Comparison of ENCODE assay signal across 21 mouse cellular contexts in the genomic region with DNA sequence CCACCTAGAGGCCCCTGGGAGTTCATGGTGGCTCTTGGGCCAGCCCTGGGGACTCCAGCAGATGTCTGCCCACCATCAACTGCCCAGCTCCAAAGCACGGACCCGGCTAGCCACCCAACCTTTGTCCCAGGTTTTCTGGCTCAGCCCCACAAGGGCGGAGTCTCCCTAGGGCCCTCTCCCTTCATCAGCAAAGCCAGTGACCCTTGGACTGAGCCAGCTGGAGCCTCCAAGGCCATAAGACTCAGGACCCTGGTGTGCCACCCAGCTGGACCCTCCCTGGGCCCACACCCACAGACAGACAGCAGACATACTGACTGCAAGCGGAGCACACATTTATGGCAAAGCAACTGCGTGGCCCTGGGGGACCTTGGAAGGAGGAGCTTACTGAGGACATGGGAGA. TPM values are rescaled to one million over a fixed set of nuclear protein-coding genes. Genes with fewer than 3 reads are reported as not detected.
DNase-seq lines count a peak whose midpoint lies in the region; ATAC-seq lines count a peak whose summit lies in the region.
"Had no signal": no experiment of that assay in that cellular context is flagged by ENCODE, and none has a peak within 500 bp of the region (broad histone marks: within the 10 kb centered on the region; RNA-seq: fewer than 3 reads in every experiment).

No protein-coding gene starts in this region.

- WGBS in midbrain, embryonic 11.5 days, result 49% methylated on average over 5 of the region's 5 CpGs
- WGBS in midbrain, embryonic 16.5 days, result 53% methylated on average over 5 of the region's 5 CpGs
- WGBS in kidney, embryonic 14.5 days, result 57% methylated on average over 5 of the region's 5 CpGs
- WGBS in liver, embryonic 12.5 days (ENCODE audit: insufficient replicate concordance), result 48% methylated on average over 5 of the region's 5 CpGs
- WGBS in forebrain, embryonic 14.5 days, result 53% methylated on average over 5 of the region's 5 CpGs

- peaks cover 14% of the 10 kb centered on the region for H3K4me1 ChIP-seq in midbrain, embryonic 11.5 days (ENCODE audit: control insufficient read depth, insufficient read depth, low read length)
- peaks cover 19% of the 10 kb centered on the region for H3K4me1 ChIP-seq in midbrain, embryonic 16.5 days (ENCODE audit: control insufficient read depth, insufficient read depth, low read length)
- peaks cover 54% of the 10 kb centered on the region for H3K4me1 ChIP-seq in kidney, embryonic 14.5 days (ENCODE audit: control insufficient read depth, insufficient read depth, low read length)
- H3K4me1 ChIP-seq in liver, embryonic 12.5 days, result peaks cover 32% of the 10 kb centered on the region
- H3K4me1 ChIP-seq in forebrain, embryonic 14.5 days (ENCODE audit: control insufficient read depth, insufficient read depth, low read length), result peaks cover 9% of the 10 kb centered on the region; the same call in 1 of the 2 replicates

- H3K27ac ChIP-seq in midbrain, embryonic 11.5 days (ENCODE audit: low read depth, low read length), result no peak overlapping the region
- H3K27ac ChIP-seq in midbrain, embryonic 16.5 days (ENCODE audit: low read length), result no peak overlapping the region
- no peak overlapping the region for H3K27ac ChIP-seq in kidney, embryonic 14.5 days (ENCODE audit: low read depth, low read length)
- no peak overlapping the region for H3K27ac ChIP-seq in liver, embryonic 12.5 days
- no peak overlapping the region for H3K27ac ChIP-seq in forebrain, embryonic 14.5 days (ENCODE audit: low read depth, low read length)
- H3K27ac ChIP-seq: midbrain, embryonic 13.5 days had no signal

- no peak overlapping the region for H3K4me2 ChIP-seq in midbrain, embryonic 11.5 days
- H3K4me2 ChIP-seq in midbrain, embryonic 16.5 days (ENCODE audit: low read length), result no peak overlapping the region
- H3K4me2 ChIP-seq in kidney, embryonic 14.5 days (replicated peaks; ENCODE audit: low read depth, low read length), result peak overlapping the region; percentile 26; the same call in 1 of the 2 replicates
- H3K4me2 ChIP-seq in liver, embryonic 12.5 days, result peak overlapping the region; percentile 19
- no peak overlapping the region for H3K4me2 ChIP-seq in forebrain, embryonic 14.5 days (ENCODE audit: low read length)
- H3K4me2 ChIP-seq: midbrain, embryonic 13.5 days had no signal

- no peak for ATAC-seq in midbrain, embryonic 11.5 days (ENCODE audit: low FRiP score)
- no peak for ATAC-seq in midbrain, embryonic 16.5 days
- ATAC-seq in kidney, embryonic 14.5 days (ENCODE audit: low FRiP score, low TSS enrichment), result no peak
- ATAC-seq in liver, embryonic 12.5 days, result 0 out of 2 replicates have a peak, but pooled peaks have one; percentile 3
- no peak for ATAC-seq in megakaryocyte progenitor cell, adult 5-6 weeks (replicated peaks; ENCODE audit: poor library complexity)
- no peak for ATAC-seq in forebrain, embryonic 14.5 days
- ATAC-seq: forebrain, embryonic 16.5 days; hindbrain, embryonic 16.5 days; midbrain, embryonic 13.5 days had no signal

- intact Hi-C loops in left cerebral cortex, postnatal 36 days (cut with DNase I), result no loop called here

- H3K27me3 ChIP-seq in midbrain, embryonic 11.5 days (ENCODE audit: control insufficient read depth, insufficient read depth, low read length), result peaks cover 100% of the 10 kb centered on the region
- H3K27me3 ChIP-seq in midbrain, embryonic 16.5 days (ENCODE audit: control insufficient read depth, insufficient read depth, low read depth, low read length), result peaks cover 93% of the 10 kb centered on the region
- H3K27me3 ChIP-seq in kidney, embryonic 14.5 days (ENCODE audit: control insufficient read depth, insufficient read depth, low read length), result peaks cover 96% of the 10 kb centered on the region
- H3K27me3 ChIP-seq in liver, embryonic 12.5 days (replicated peaks), result peaks cover 100% of the 10 kb centered on the region
- peaks cover 96% of the 10 kb centered on the region for H3K27me3 ChIP-seq in forebrain, embryonic 14.5 days (replicated peaks; ENCODE audit: control insufficient read depth, insufficient read depth, low read length)

- peak; percentile 79 for DNase-seq in midbrain, embryonic 11.5 days (ENCODE audit: low spot score, missing footprints)
- no peak for DNase-seq in T-cell, adult 2 months (ENCODE audit: low spot score)
- no peak for DNase-seq in left cerebral cortex, postnatal 36 days (ENCODE audit: low spot score in 2 of 2)
- no peak for DNase-seq in forebrain, embryonic 14.5 days (ENCODE audit: low spot score)
- DNase-seq: adrenal gland, postnatal 14 days; cerebellum, adult 9-10 months; gastrocnemius, postnatal 14 days; heart, postnatal 14 days; lung, postnatal 14 days had no signal

- no peaks in the 10 kb centered on the region for H3K9me3 ChIP-seq in midbrain, embryonic 11.5 days (ENCODE audit: control insufficient read depth, low read length)
- no peaks in the 10 kb centered on the region for H3K9me3 ChIP-seq in midbrain, embryonic 16.5 days (replicated peaks; ENCODE audit: control insufficient read depth, low read length, poor library complexity, severe bottlenecking)
- H3K9me3 ChIP-seq in kidney, embryonic 14.5 days (ENCODE audit: control insufficient read depth, low read length), result no peaks in the 10 kb centered on the region
- no peaks in the 10 kb centered on the region for H3K9me3 ChIP-seq in liver, embryonic 12.5 days (replicated peaks)
- no peaks in the 10 kb centered on the region for H3K9me3 ChIP-seq in forebrain, embryonic 14.5 days (replicated peaks; ENCODE audit: control insufficient read depth, low read length)
- H3K9me3 ChIP-seq: heart, embryonic 10.5 days; midbrain, embryonic 13.5 days had no signal

- no peak overlapping the region for H3K4me3 ChIP-seq in midbrain, embryonic 11.5 days (ENCODE audit: low read depth, low read length)
- no peak overlapping the region for H3K4me3 ChIP-seq in midbrain, embryonic 16.5 days (ENCODE audit: low read depth, low read length)
- no peak overlapping the region for H3K4me3 ChIP-seq in kidney, embryonic 14.5 days (ENCODE audit: low read length)
- H3K4me3 ChIP-seq in liver, embryonic 12.5 days, result no peak overlapping the region
- H3K4me3 ChIP-seq in forebrain, embryonic 14.5 days (ENCODE audit: low read depth, low read length), result no peak overlapping the region
- H3K4me3 ChIP-seq: midbrain, embryonic 13.5 days had no signal

- H3K9ac ChIP-seq in midbrain, embryonic 11.5 days (ENCODE audit: low read length), result no peak overlapping the region
- no peak overlapping the region for H3K9ac ChIP-seq in midbrain, embryonic 16.5 days (ENCODE audit: low read depth, low read length)
- H3K9ac ChIP-seq in kidney, embryonic 14.5 days (ENCODE audit: low read depth, low read length), result no peak overlapping the region
- H3K9ac ChIP-seq in liver, embryonic 12.5 days, result no peak overlapping the region
- H3K9ac ChIP-seq in forebrain, embryonic 14.5 days (ENCODE audit: low read length), result no peak overlapping the region
- H3K9ac ChIP-seq: midbrain, embryonic 13.5 days had no signal

- H3K36me3 ChIP-seq in midbrain, embryonic 11.5 days (ENCODE audit: control insufficient read depth, insufficient read depth, low read length), result no peaks in the 10 kb centered on the region
- no peaks in the 10 kb centered on the region for H3K36me3 ChIP-seq in midbrain, embryonic 16.5 days (ENCODE audit: control insufficient read depth, insufficient read depth, low read length)
- H3K36me3 ChIP-seq in kidney, embryonic 14.5 days (ENCODE audit: control insufficient read depth, insufficient read depth, low read length), result no peaks in the 10 kb centered on the region
- no peaks in the 10 kb centered on the region for H3K36me3 ChIP-seq in liver, embryonic 12.5 days
- H3K36me3 ChIP-seq in forebrain, embryonic 14.5 days (ENCODE audit: control insufficient read depth, insufficient read depth, low read length), result no peaks in the 10 kb centered on the region
- H3K36me3 ChIP-seq: heart, embryonic 10.5 days; midbrain, embryonic 13.5 days had no signal

RNA-seq across cellular contexts. Expression of gene Tnfrsf25, which starts 13.1 kb away (rescaled TPM):
- polyA plus RNA-seq in midbrain, embryonic 11.5 days (2014; fragmentation: Nextera tagmentation; extraction: Ambion mirVana), result 0.28 and 0.31 TPM in 2 replicates
- 0.37 and 0.83 TPM in 2 replicates for polyA plus RNA-seq in midbrain, embryonic 16.5 days (2015; fragmentation: Nextera tagmentation; extraction: Ambion mirVana)
- polyA plus RNA-seq in kidney, embryonic 14.5 days (2014; fragmentation: Nextera tagmentation; extraction: Ambion mirVana), result 0.57 and 1.9 TPM in 2 replicates
- polyA plus RNA-seq in liver, embryonic 12.5 days (2016; fragmentation: Nextera tagmentation; extraction: Ambion mirVana), result 0.74 and 0.87 TPM in 2 replicates
- total RNA-seq in left cerebral cortex, postnatal 36 days (2021), result 10 to 100 TPM in 1 of 2 experiments, 1 to 10 TPM in 1; 8.7 to 10.1 TPM
- 1.5 TPM in 1 of 2 replicates, not detected in the other for total RNA-seq in megakaryocyte progenitor cell, adult 5-6 weeks (2015)
- 0.10 TPM in 1 of 2 replicates, not detected in the other for total RNA-seq in megakaryocyte progenitor cell, adult 5-6 weeks (2017)
- polyA plus RNA-seq in forebrain, embryonic 14.5 days (2014; fragmentation: Nextera tagmentation; extraction: Ambion mirVana), result 0.62 and 1.3 TPM in 2 replicates

RNA-seq across cellular contexts. Expression of gene Espn, which starts 23.4 kb away (rescaled TPM):
- polyA plus RNA-seq in midbrain, embryonic 11.5 days (2014; fragmentation: Nextera tagmentation; extraction: Ambion mirVana), result 0.33 and 0.61 TPM in 2 replicates
- 0.14 and 0.25 TPM in 2 replicates for polyA plus RNA-seq in midbrain, embryonic 16.5 days (2015; fragmentation: Nextera tagmentation; extraction: Ambion mirVana)
- polyA plus RNA-seq in kidney, embryonic 14.5 days (2014; fragmentation: Nextera tagmentation; extraction: Ambion mirVana), result 36.1 and 36.3 TPM in 2 replicates
- 2.6 and 2.9 TPM in 2 replicates for polyA plus RNA-seq in liver, embryonic 12.5 days (2016; fragmentation: Nextera tagmentation; extraction: Ambion mirVana)
- total RNA-seq in left cerebral cortex, postnatal 36 days (2021), result 1 to 10 TPM; 1.4 to 2.0 TPM
- 1.1 and 1.3 TPM in 2 replicates for total RNA-seq in megakaryocyte progenitor cell, adult 5-6 weeks (2015)
- 0.91 TPM in 1 of 2 replicates, not detected in the other for total RNA-seq in megakaryocyte progenitor cell, adult 5-6 weeks (2017)
- 0.19 TPM in 1 of 2 replicates, not detected in the other for polyA plus RNA-seq in forebrain, embryonic 14.5 days (2014; fragmentation: Nextera tagmentation; extraction: Ambion mirVana)

RNA-seq across cellular contexts. Expression of gene Hes2, which starts 29.9 kb away (rescaled TPM):
- 1.0 and 1.4 TPM in 2 replicates for polyA plus RNA-seq in midbrain, embryonic 11.5 days (2014; fragmentation: Nextera tagmentation; extraction: Ambion mirVana)
- not detected in 2 replicates for polyA plus RNA-seq in midbrain, embryonic 16.5 days (2015; fragmentation: Nextera tagmentation; extraction: Ambion mirVana)
- polyA plus RNA-seq in kidney, embryonic 14.5 days (2014; fragmentation: Nextera tagmentation; extraction: Ambion mirVana), result not detected in 2 replicates
- 0.05 TPM in 1 of 2 replicates, not detected in the other for polyA plus RNA-seq in liver, embryonic 12.5 days (2016; fragmentation: Nextera tagmentation; extraction: Ambion mirVana)
- total RNA-seq in left cerebral cortex, postnatal 36 days (2021), result not detected
- total RNA-seq in megakaryocyte progenitor cell, adult 5-6 weeks (2015), result not detected in 2 replicates
- not detected in 2 replicates for total RNA-seq in megakaryocyte progenitor cell, adult 5-6 weeks (2017)
- polyA plus RNA-seq in forebrain, embryonic 14.5 days (2014; fragmentation: Nextera tagmentation; extraction: Ambion mirVana), result not detected in 2 replicates
- total RNA-seq: adrenal gland, postnatal 14 days; gastrocnemius, postnatal 14 days; heart, postnatal 14 days; layer of hippocampus, adult 8-10 months; left cerebral cortex, adult 8-10 months; MEL had no signal
- polyA plus RNA-seq: C2C12; forebrain, embryonic 16.5 days; heart, embryonic 10.5 days; hindbrain, embryonic 16.5 days had no signal

RNA-seq across cellular contexts. Expression of gene Acot7, which starts 49.1 kb away (rescaled TPM):
- polyA plus RNA-seq in midbrain, embryonic 11.5 days (2014; fragmentation: Nextera tagmentation; extraction: Ambion mirVana), result 92.5 and 93.5 TPM in 2 replicates
- 437 and 480 TPM in 2 replicates for polyA plus RNA-seq in midbrain, embryonic 16.5 days (2015; fragmentation: Nextera tagmentation; extraction: Ambion mirVana)
- 46.6 and 64.4 TPM in 2 replicates for polyA plus RNA-seq in kidney, embryonic 14.5 days (2014; fragmentation: Nextera tagmentation; extraction: Ambion mirVana)
- polyA plus RNA-seq in liver, embryonic 12.5 days (2016; fragmentation: Nextera tagmentation; extraction: Ambion mirVana), result 33.0 and 36.2 TPM in 2 replicates
- 100 to 1,000 TPM; 295 to 323 TPM for total RNA-seq in left cerebral cortex, postnatal 36 days (2021)
- total RNA-seq in megakaryocyte progenitor cell, adult 5-6 weeks (2015), result 75.9 and 76.7 TPM in 2 replicates
- 72.6 and 79.3 TPM in 2 replicates for total RNA-seq in megakaryocyte progenitor cell, adult 5-6 weeks (2017)
- 168 and 208 TPM in 2 replicates for polyA plus RNA-seq in forebrain, embryonic 14.5 days (2014; fragmentation: Nextera tagmentation; extraction: Ambion mirVana)

RNA-seq across cellular contexts. Expression of gene Plekhg5, which starts 56.5 kb away (rescaled TPM):
- polyA plus RNA-seq in midbrain, embryonic 11.5 days (2014; fragmentation: Nextera tagmentation; extraction: Ambion mirVana), result 3.6 and 5.1 TPM in 2 replicates
- 11.8 and 13.1 TPM in 2 replicates for polyA plus RNA-seq in midbrain, embryonic 16.5 days (2015; fragmentation: Nextera tagmentation; extraction: Ambion mirVana)
- polyA plus RNA-seq in kidney, embryonic 14.5 days (2014; fragmentation: Nextera tagmentation; extraction: Ambion mirVana), result 10.4 and 16.1 TPM in 2 replicates
- 7.7 and 8.4 TPM in 2 replicates for polyA plus RNA-seq in liver, embryonic 12.5 days (2016; fragmentation: Nextera tagmentation; extraction: Ambion mirVana)
- 10 to 100 TPM; 82.5 to 84.4 TPM for total RNA-seq in left cerebral cortex, postnatal 36 days (2021)
- total RNA-seq in megakaryocyte progenitor cell, adult 5-6 weeks (2015), result 0.66 and 1.2 TPM in 2 replicates
- 1.6 and 2.6 TPM in 2 replicates for total RNA-seq in megakaryocyte progenitor cell, adult 5-6 weeks (2017)
- 5.0 and 7.1 TPM in 2 replicates for polyA plus RNA-seq in forebrain, embryonic 14.5 days (2014; fragmentation: Nextera tagmentation; extraction: Ambion mirVana)

Comparison
In these comparisons a context has a peak if more than half of its experiments do, and no peak if none do; other contexts are left out.
1. H3K4me2 ChIP-seq: peak in kidney, embryonic 14.5 days (single experiment) and liver, embryonic 12.5 days (single experiment); none in midbrain, embryonic 11.5 days (single experiment), midbrain, embryonic 16.5 days (single experiment) and forebrain, embryonic 14.5 days (single experiment).